Mouse (Mus musculus) limb, embryonic 14.5 days (tissue): ENCODE results near the gene Gm26558. TPM values are rescaled to one million over a fixed set of nuclear protein-coding genes. Genes with fewer than 3 reads are reported as not detected.

Source experiments
- ATAC-seq: fragments of 200-750 bp; cut with Nextera tagmentation; 2 replicates; pipeline ENCODE4 v1.8.0; 2017; ENCODE audit warnings: low read depth, moderate number of reproducible peaks, moderate TSS enrichment; ENCODE audit not compliant: low FRiP score
- DNase-seq: peaks from one replicate; pipeline ENCODE4 v3.0.0-alpha.2; 2015; ENCODE audit warnings: low spot score
- H3K27ac ChIP-seq: fragments of 300-500 bp; sonication (generic); replicated peaks from 2 replicates; pipeline ENCODE4 v1.5.1; 2014; ENCODE audit warnings: low read depth, mild to moderate bottlenecking, low read length, moderate library complexity, mixed read lengths
- H3K27me3 ChIP-seq: fragments of 300-500 bp; sonication (generic); 2 replicates; pipeline ENCODE4 v1.6.1; 2014; ENCODE audit warnings: low read length, mixed read lengths; ENCODE audit not compliant: control insufficient read depth, insufficient read depth
- H3K36me3 ChIP-seq: fragments of 300-500 bp; sonication (generic); 2 replicates; pipeline ENCODE4 v1.6.1; 2014; ENCODE audit warnings: mild to moderate bottlenecking, low read length, moderate library complexity, mixed read lengths; ENCODE audit not compliant: control insufficient read depth, insufficient read depth
- H3K4me1 ChIP-seq: fragments of 300-500 bp; sonication (generic); 2 replicates; pipeline ENCODE4 v1.6.1; 2014; ENCODE audit warnings: antibody characterized with exemption, low read length, mixed read lengths; ENCODE audit not compliant: control insufficient read depth, insufficient read depth
- H3K4me2 ChIP-seq: fragments of 300-500 bp; sonication (generic); replicated peaks from 2 replicates; pipeline ENCODE4 v1.6.1; 2014; ENCODE audit warnings: low read depth, mild to moderate bottlenecking, low read length, moderate library complexity; ENCODE audit not compliant: severe bottlenecking
- H3K4me3 ChIP-seq: fragments of 300-500 bp; sonication (generic); replicated peaks from 2 replicates; pipeline ENCODE4 v1.5.1; 2014; ENCODE audit warnings: low read length
- H3K9ac ChIP-seq: fragments of 300-500 bp; sonication (generic); 2 replicates; pipeline ENCODE4 v1.6.1; 2014; ENCODE audit warnings: mild to moderate bottlenecking, low read depth, low read length, moderate library complexity; ENCODE audit not compliant: severe bottlenecking
- H3K9me3 ChIP-seq: fragments of 300-500 bp; sonication (generic); 2 replicates; pipeline ENCODE4 v1.6.1; 2016; ENCODE audit warnings: low read length; ENCODE audit not compliant: control insufficient read depth
- POLR2A ChIP-seq: fragments of 200-500 bp; IDR thresholded peaks from 2 replicates; pipeline ENCODE4 v1.8.0; 2012; ENCODE audit warnings: inconsistent platforms, mild to moderate bottlenecking, moderate library complexity, borderline replicate concordance; ENCODE audit not compliant: insufficient read depth, insufficient read length; ENCODE audit errors: extremely low read depth
- WGBS: fragments of 180-500 bp; shearing (Covaris S2); extraction: QIAGEN DNeasy Blood & Tissue Kit; methylation state at CpG from one replicate; pipeline ENCODE4 v1.1.7; 2014; 5-methylcytosine and 5-hydroxymethylcytosine counted together
- polyA plus RNA-seq, 2 experiments: library from polyadenylated mRNA; depleted of rRNA in 1 of 2; stranded (reverse) in 1 of 2; unstranded in 1 of 2; fragments of >200 nt; fragmentation: Nextera tagmentation in 1 of 2; extraction: Ambion mirVana in 1 of 2; gene quantifications; 2 replicates each; pipeline versions ENCODE4 v1.2.1 to v1.2.3; 2012 to 2014

The Gm26558 gene
- polyA plus RNA-seq, 2 experiments = 1.4 to 6.9 TPM

DNA sequence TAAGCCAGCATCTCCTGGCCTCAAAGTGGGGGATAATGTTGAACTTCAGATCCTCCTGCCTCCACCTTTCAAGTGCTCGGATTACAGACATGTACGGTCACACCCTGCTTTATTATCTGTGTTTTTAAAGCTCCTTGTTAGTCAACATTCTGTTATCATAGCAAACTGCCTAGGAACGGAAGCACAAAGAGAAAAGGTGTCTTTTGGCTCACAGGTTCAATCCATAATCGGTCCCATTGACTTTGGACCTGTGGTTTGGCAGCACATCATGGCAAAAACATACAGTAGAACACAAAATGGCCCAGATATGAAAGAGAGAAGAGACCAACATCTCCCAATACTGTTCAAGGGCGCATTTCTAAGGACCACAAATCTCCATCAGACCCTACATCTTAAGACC, 13.6 kb downstream of the Gm26558 start:
- DNase-seq (no peak), ATAC-seq (no peak)
- Histone ChIP-seq H3K9ac (no peak overlapping the region), H3K4me1 (no peaks in the 10 kb centered on the region), H3K9me3 (no peaks in the 10 kb centered on the region), H3K27me3 (no peaks in the 10 kb centered on the region), H3K36me3 (no peaks in the 10 kb centered on the region), H3K27ac (no peak overlapping the region), H3K4me2 (no peak overlapping the region), H3K4me3 (no peak overlapping the region)
- WGBS = 81% methylated on average over 5 of the region's 5 CpGs
- no peak for TF ChIP-seq POLR2A

DNA sequence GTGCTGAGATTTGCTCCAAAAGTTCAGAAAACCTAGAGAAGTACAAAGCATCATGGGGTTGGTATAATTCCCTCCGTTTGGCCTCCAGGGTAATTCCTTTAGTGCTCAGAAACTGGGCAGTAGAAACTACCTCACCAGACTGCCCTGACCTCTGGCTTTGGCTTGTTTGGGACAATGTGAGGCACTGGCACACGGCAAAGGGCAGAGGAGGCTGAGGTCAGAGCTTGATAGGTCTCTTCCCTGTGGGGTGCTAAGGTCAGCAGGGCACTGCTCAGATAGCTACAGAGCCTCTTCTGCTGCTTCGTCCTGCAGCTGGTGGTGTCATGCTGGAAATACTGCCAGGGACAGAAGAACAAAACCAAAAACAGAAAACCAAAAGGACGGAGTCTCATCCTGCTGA, 14.2 kb downstream of the Gm26558 start:
- 57% methylated on average over 4 of the region's 4 CpGs for whole genome bisulfite sequencing
- Histone ChIP-seq H3K9ac (no peak overlapping the region), H3K4me2 (no peak overlapping the region), H3K27me3 (no peaks in the 10 kb centered on the region), H3K27ac (no peak overlapping the region), H3K36me3 (no peaks in the 10 kb centered on the region), H3K4me3 (no peak overlapping the region), H3K4me1 (no peaks in the 10 kb centered on the region), H3K9me3 (no peaks in the 10 kb centered on the region)
- no peak for TF ChIP-seq POLR2A
- DNase-seq = no peak
- no peak for ATAC-seq

DNA sequence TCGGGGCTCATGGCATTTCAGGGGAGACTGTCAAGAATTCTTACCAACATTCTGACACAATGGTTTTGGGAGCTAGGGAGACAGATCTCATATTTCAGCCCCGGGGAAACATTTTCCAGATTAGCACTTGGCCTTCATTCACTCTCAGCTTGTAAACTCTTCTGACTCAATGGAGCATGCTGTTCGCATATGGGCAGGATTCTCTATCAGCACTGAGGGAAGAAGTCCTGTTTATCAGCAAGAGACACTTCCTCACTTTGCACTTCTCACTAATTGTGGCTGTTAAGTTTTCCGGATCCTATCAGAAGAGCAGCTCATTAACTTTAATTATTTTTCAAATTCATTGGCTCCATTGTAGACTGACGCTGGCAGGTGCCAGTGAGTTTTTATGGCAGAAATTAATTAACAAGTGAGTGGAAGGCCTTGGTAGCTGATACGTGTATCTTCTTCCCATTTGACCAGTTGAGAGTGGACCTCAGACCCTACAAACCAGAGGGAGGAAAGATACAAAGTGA, 16.6 kb downstream of the Gm26558 start:
- no peak overlapping the region for H3K27ac ChIP-seq
- whole genome bisulfite sequencing = 50% methylated on average over 6 of the region's 6 CpGs
- H3K9me3 ChIP-seq = no peaks in the 10 kb centered on the region
- DNase-seq = no peak
- H3K4me3 ChIP-seq = no peak overlapping the region
- no peak for ATAC-seq
- no peaks in the 10 kb centered on the region for H3K4me1 ChIP-seq
- TF ChIP-seq POLR2A = no peak
- H3K27me3 ChIP-seq = no peaks in the 10 kb centered on the region
- H3K36me3 ChIP-seq = no peaks in the 10 kb centered on the region
- H3K9ac ChIP-seq = no peak overlapping the region
- H3K4me2 ChIP-seq = no peak overlapping the region

DNA sequence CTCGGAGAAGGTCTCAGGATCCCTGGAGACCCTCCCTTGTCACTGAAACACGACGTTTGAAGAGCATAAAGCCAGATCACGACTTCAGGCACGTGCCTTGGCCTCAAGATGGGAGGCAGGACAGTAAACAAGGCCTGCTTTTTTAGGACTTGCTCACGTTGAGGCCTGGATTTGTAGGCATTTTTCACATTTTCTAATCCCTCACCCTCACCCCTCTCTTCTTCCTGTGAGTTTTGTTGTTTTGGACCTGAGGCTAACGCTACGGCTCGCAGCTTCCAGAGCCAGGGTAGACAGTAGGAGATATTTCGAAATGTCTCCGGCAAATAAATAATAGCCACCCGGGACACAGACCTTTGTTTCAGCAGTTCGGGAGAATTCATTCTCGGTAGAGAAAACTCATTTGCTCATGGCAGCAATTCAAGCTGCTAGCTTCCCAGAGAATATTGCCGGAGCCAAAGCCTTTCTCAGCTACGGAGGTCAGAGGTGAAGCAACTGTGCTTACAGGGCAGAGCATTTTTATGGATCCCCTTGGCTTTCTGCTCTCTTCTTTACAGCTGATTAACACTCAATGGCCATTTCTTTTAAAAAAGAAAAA, 18.8 kb downstream of the Gm26558 start:
- no peak overlapping the region for H3K4me3 ChIP-seq
- no peak for DNase-seq
- H3K4me1 ChIP-seq = no peaks in the 10 kb centered on the region

DNA sequence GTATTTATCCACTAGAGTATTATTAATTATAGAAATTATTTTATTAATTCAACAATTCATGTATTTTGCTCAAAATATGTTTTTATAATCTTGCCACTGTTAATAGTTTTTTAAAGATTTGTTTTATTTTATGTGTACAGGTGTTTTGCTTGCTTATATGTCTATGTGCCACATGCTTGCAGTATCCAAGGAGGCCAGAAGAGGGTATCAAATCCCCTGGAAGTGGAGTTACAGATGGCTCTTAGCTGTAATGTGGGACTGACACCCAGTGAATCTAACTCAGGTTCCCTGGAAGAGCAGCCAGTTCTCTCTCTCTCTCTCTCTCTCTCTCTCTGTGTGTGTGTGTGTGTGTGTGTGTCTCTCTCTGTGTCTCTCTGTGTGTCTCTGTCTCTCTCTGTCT, 20.9 kb downstream of the Gm26558 start:
- Histone ChIP-seq H3K4me3 (no peak overlapping the region), H3K9me3 (no peaks in the 10 kb centered on the region), H3K4me1 (no peaks in the 10 kb centered on the region), H3K4me2 (no peak overlapping the region), H3K27ac (no peak overlapping the region), H3K27me3 (no peaks in the 10 kb centered on the region), H3K36me3 (no peaks in the 10 kb centered on the region), H3K9ac (no peak overlapping the region)
- TF ChIP-seq POLR2A = no peak
- ATAC-seq = no peak
- no peak for DNase-seq

More for the DNA sequence above, 18.8 kb downstream of the Gm26558 start:
- no peak overlapping the region for H3K4me2 ChIP-seq
- H3K27me3 ChIP-seq = no peaks in the 10 kb centered on the region
- no peaks in the 10 kb centered on the region for H3K36me3 ChIP-seq
- no peak for ATAC-seq
- H3K9ac ChIP-seq = no peak overlapping the region
- TF ChIP-seq POLR2A = no peak
- no peak overlapping the region; the same call in 1 of the 2 replicates for H3K27ac ChIP-seq
- WGBS = 45% methylated on average over 16 of the region's 16 CpGs
- H3K9me3 ChIP-seq = no peaks in the 10 kb centered on the region
